9 mouse cellular contexts compared by ENCODE assay signal in the genomic region with DNA sequence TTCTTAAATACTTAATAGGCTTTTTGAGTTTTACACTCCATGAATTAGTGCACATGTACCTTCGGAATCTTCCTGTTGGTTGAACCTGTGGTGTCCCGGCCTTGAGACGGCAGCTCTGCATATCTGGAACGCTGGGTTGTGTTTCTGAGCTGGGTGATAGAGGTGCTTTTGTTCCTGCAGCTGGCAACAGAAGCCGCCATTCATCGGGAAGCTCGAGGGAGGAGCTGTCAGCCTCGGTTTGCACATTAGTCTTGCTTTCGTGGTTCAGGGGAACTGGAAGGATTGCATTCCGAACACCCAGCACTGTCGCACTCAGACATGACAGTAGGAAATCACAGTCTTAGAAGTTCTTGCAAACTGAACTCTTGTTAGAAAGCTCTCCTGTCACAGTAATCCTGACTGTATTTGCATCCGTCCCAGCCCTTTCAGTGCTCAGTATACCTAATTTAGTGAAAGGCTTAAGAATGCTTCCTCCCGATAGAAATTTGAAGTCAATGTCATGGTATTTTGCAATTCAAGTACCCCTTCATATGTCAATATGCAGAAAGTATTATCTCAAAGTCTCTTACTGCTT.
A peak's percentile ranks its signal among the peaks of the same experiment; 100 is the strongest.
DNase-seq lines count a peak whose midpoint lies in the region; ATAC-seq lines count a peak whose summit lies in the region.
"Had no signal": no experiment of that assay in that cellular context is flagged by ENCODE, and none has a peak within 500 bp of the region (broad histone marks: within the 10 kb centered on the region; RNA-seq: fewer than 3 reads in every experiment).

No protein-coding gene starts in this region.

- H3K9me3 ChIP-seq in forebrain, embryonic 12.5 days, result no peaks in the 10 kb centered on the region
- H3K9me3 ChIP-seq: G1E had no signal

- no peaks in the 10 kb centered on the region for H3K36me3 ChIP-seq in forebrain, embryonic 12.5 days (replicated peaks)
- H3K36me3 ChIP-seq: G1E had no signal

- no peak overlapping the region for H3K9ac ChIP-seq in forebrain, embryonic 12.5 days

- H3K4me1 ChIP-seq in forebrain, embryonic 12.5 days, result peaks cover 36% of the 10 kb centered on the region

- 7% methylated on average over 13 of the region's 13 CpGs for WGBS in forebrain, embryonic 12.5 days

- intact Hi-C loops in left cerebral cortex, postnatal 36 days (cut with DNase I), result no loop called here
- intact Hi-C loops in left cerebral cortex, postnatal 14 days (cut with DNase I), result no loop called here

- peak overlapping the region; percentile 31 for H3K4me2 ChIP-seq in forebrain, embryonic 12.5 days

- H3K4me3 ChIP-seq in forebrain, embryonic 12.5 days (replicated peaks), result no peak overlapping the region

- peak overlapping the region; percentile 61 for H3K27ac ChIP-seq in forebrain, embryonic 12.5 days

- DNase-seq in left cerebral cortex, adult 11 months (ENCODE audit: low spot score), result peak; percentile 14
- no peak for DNase-seq in left cerebral cortex, postnatal 36 days (ENCODE audit: low spot score in 2 of 2)
- DNase-seq in left cerebral cortex, postnatal 14 days (ENCODE audit: low spot score in 2 of 2), result peak; percentile 19 to 47
- peak; percentile 87 for DNase-seq in retina, postnatal 1 day
- no peak for DNase-seq in spleen, adult 18-20 months
- DNase-seq in adrenal gland, adult 8-10 months, result no peak
- DNase-seq in spleen, postnatal 4 days (ENCODE audit: low spot score in 2 of 2), result no peak

- no peaks in the 10 kb centered on the region for H3K27me3 ChIP-seq in forebrain, embryonic 12.5 days

- peak; percentile 52 for ATAC-seq in forebrain, embryonic 12.5 days (ENCODE audit: low FRiP score)

Comparison
In these comparisons a context has a peak if more than half of its experiments do, and no peak if none do; other contexts are left out.
1. DNase-seq: peak in left cerebral cortex, adult 11 months (single experiment), left cerebral cortex, postnatal 14 days (2 of 2) and retina, postnatal 1 day (single experiment); none in left cerebral cortex, postnatal 36 days (0 of 2), spleen, adult 18-20 months (0 of 2), adrenal gland, adult 8-10 months (single experiment) and spleen, postnatal 4 days (0 of 2).